Mouse (Mus musculus) testis, adult 2 months (tissue): ENCODE results near the gene BC030499. TPM values are rescaled to one million over a fixed set of nuclear protein-coding genes. Genes with fewer than 3 reads are reported as not detected.

ENCODE experiments used
- H3K27ac ChIP-seq: fragments of 200-500 bp; 2 replicates; pipeline ENCODE4 v1.5.1; 2012; ENCODE audit warnings: low read depth, low read length; ENCODE audit not compliant: control insufficient read depth, insufficient read depth
- H3K27me3 ChIP-seq: fragments of 200-500 bp; 2 replicates; pipeline ENCODE4 v1.6.1; 2012; ENCODE audit warnings: mild to moderate bottlenecking, low read length, moderate library complexity; ENCODE audit not compliant: control insufficient read depth, insufficient read depth
- H3K36me3 ChIP-seq: fragments of 200-500 bp; 2 replicates; pipeline ENCODE4 v1.6.1; 2012; ENCODE audit warnings: mild to moderate bottlenecking, low read length; ENCODE audit not compliant: control insufficient read depth, insufficient read depth
- H3K4me1 ChIP-seq: fragments of 200-500 bp; 2 replicates; pipeline ENCODE4 v1.6.1; 2012; ENCODE audit warnings: low read length; ENCODE audit not compliant: control insufficient read depth, insufficient read depth
- H3K4me3 ChIP-seq: fragments of 200-500 bp; 2 replicates; pipeline ENCODE4 v1.5.1; 2012; ENCODE audit warnings: low read depth, mild to moderate bottlenecking, low read length, moderate library complexity, mixed read lengths; ENCODE audit not compliant: control insufficient read depth
- CTCF ChIP-seq: fragments of 200-500 bp; IDR thresholded peaks from 2 replicates; pipeline ENCODE4 v1.5.1; 2012; ENCODE audit warnings: low read depth, mild to moderate bottlenecking, inconsistent platforms, low read length, moderate library complexity; ENCODE audit not compliant: control insufficient read depth, insufficient read depth, insufficient replicate concordance
- POLR2A ChIP-seq: fragments of 200-500 bp; IDR thresholded peaks from 2 replicates; pipeline ENCODE4 v1.6.1; 2012; ENCODE audit warnings: low read depth, mild to moderate bottlenecking, inconsistent platforms, low read length, moderate library complexity; ENCODE audit not compliant: control insufficient read depth
- polyA plus RNA-seq: library from polyadenylated mRNA; depleted of rRNA; stranded (reverse); fragments of >200 nt; gene quantifications from 2 replicates; pipeline ENCODE4 v1.2.3, GENCODE M21; 2012

BC030499 gene
- polyA plus RNA-seq, 1 experiment = 0.28 TPM

- Histone ChIP-seq H3K4me1 (no peaks in the 10 kb centered on the region), H3K27me3 (no peaks in the 10 kb centered on the region), H3K27ac (no peak overlapping the region), H3K36me3 (peaks cover 1% of the 10 kb centered on the region), H3K4me3 (no peak overlapping the region)
- no peak for TF ChIP-seq POLR2A
- TF ChIP-seq CTCF = no peak
These were observed 23.0 kb downstream of the BC030499 start for GRCm38 (mm10) chr11:78313662-78314061.

- Histone ChIP-seq H3K36me3 (peaks cover 4% of the 10 kb centered on the region), H3K4me3 (no peak overlapping the region), H3K27me3 (no peaks in the 10 kb centered on the region), H3K27ac (no peak overlapping the region), H3K4me1 (peaks cover 2% of the 10 kb centered on the region; the same call in 1 of the 2 replicates)
- TF ChIP-seq POLR2A = no peak
- no peak for TF ChIP-seq CTCF
These were observed 27.8 kb downstream of the BC030499 start for GRCm38 (mm10) chr11:78318411-78318810.

GRCm38 (mm10) chr11:78322076-78322831 is 31.6 kb downstream of the BC030499 start:
- peaks cover 2% of the 10 kb centered on the region; the same call in 1 of the 2 replicates for H3K4me1 ChIP-seq
- H3K4me3 ChIP-seq = no peak overlapping the region
- TF ChIP-seq POLR2A (no peak), CTCF (no peak)
- H3K36me3 ChIP-seq = peaks cover 4% of the 10 kb centered on the region
- H3K27ac ChIP-seq = no peak overlapping the region
- no peaks in the 10 kb centered on the region for H3K27me3 ChIP-seq

- H3K4me1 ChIP-seq = peaks cover 2% of the 10 kb centered on the region; the same call in 1 of the 2 replicates
- H3K4me3 ChIP-seq = peak within 1 kb of the TSS; percentile 26
- H3K27me3 ChIP-seq = no peaks in the 10 kb centered on the region
- H3K36me3 ChIP-seq = peaks cover 4% of the 10 kb centered on the region
- H3K27ac ChIP-seq = peak within 1 kb of the TSS; percentile 33; the same call in 1 of the 2 replicates
- TF ChIP-seq CTCF = no peak
- TF ChIP-seq POLR2A = peak; percentile 32; the same call in 1 of the 2 replicates
These were observed 32.2 kb downstream of the BC030499 start, which contains the start of gene Aldoc for GRCm38 (mm10) chr11:78322860-78323259. TSS of gene Aldoc (plus strand) at chr11:78322968.

DNA sequence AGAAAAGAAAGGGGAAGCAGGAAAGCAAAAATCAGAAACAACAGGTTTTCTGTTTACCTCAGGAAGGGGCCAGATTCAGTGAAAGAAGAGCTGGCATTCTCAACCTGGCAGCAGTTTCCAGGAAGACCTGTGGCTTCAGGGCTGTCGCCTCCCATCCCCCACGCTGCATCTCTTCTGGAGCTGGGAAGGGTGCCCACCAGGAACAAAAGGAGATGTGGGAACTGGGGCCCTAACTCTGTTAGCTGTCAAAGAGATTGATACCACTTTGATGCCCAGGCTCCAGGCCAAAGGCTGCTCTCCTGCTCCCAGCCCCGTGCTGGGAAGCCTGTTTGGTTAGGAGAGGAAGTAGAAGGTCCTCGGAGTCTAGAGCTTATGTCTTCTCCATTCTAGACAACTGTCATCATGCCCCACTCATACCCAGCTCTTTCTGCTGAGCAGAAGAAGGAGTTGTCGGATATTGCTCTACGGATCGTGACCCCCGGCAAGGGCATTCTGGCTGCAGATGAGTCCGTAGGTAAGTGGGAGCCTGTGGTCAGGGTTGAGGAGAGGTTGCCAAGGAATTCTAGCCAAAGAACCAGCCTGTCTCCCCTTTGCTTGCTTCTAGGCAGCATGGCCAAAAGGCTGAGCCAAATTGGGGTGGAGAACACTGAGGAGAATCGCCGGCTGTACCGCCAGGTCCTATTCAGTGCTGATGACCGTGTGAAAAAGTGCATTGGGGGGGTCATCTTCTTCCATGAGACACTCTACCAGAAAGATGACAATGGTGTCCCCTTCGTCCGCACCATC is 33.6 kb downstream of the BC030499 start:
- TF ChIP-seq CTCF = no peak
- TF ChIP-seq POLR2A = no peak
- Histone ChIP-seq H3K27me3 (no peaks in the 10 kb centered on the region), H3K4me1 (peaks cover 6% of the 10 kb centered on the region), H3K36me3 (peaks cover 4% of the 10 kb centered on the region), H3K27ac (no peak overlapping the region), H3K4me3 (no peak overlapping the region)

DNA sequence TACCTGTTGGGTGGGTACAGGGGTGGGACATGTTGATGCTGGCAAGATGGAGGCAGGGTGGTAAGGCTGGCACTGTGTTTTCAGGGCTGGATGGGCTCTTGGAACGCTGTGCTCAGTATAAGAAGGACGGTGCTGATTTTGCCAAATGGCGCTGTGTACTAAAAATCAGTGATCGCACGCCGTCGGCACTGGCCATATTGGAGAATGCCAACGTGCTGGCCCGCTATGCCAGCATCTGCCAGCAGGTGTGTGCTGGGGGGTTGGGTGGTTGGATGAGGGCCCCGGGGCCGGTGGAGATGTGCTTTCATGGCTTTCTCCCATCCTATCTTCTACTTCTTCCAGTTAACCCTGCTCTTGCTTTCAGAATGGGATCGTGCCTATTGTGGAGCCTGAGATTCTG is 34.3 kb downstream of the BC030499 start:
- H3K4me1 ChIP-seq = peaks cover 6% of the 10 kb centered on the region
- no peaks in the 10 kb centered on the region for H3K27me3 ChIP-seq
- no peak for TF ChIP-seq CTCF
- no peak for TF ChIP-seq POLR2A
- H3K27ac ChIP-seq = no peak overlapping the region
- peaks cover 2% of the 10 kb centered on the region for H3K36me3 ChIP-seq
- no peak overlapping the region for H3K4me3 ChIP-seq

GRCm38 (mm10) chr11:78327215-78327614 is 36.6 kb downstream of the BC030499 start:
- Histone ChIP-seq H3K36me3 (no peaks in the 10 kb centered on the region), H3K27ac (no peak overlapping the region)
- TF ChIP-seq CTCF (no peak), POLR2A (no peak)

More at GRCm38 (mm10) chr11:78327215-78327614, 36.6 kb downstream of the BC030499 start:
- H3K27me3 ChIP-seq = no peaks in the 10 kb centered on the region
- H3K4me1 ChIP-seq = peaks cover 6% of the 10 kb centered on the region
- no peak overlapping the region for H3K4me3 ChIP-seq
